Mouse (Mus musculus): Measurements from ENCODE around the gene E330014E10Rik.
"Not testable (repeated sequence)": the region's sequence is repeated elsewhere in the genome, so short reads cannot be mapped to it uniquely, and the experiment has no call there.

The E330014E10Rik gene

GRCm38 (mm10) chr5:95775690-95776089 lies at the start of gene E330014E10Rik:
Gene E330014E10Rik (plus strand): TSS chr5:95775990.
- DNase-seq (ENCODE audit: low read depth in 1 of 2, low spot score in 2 of 2), result not testable (repeated sequence)

- DNase-seq (ENCODE audit: low read depth in 1 of 2, low spot score in 2 of 2), result not testable (repeated sequence)
Observed at GRCm38 (mm10) chr5:95736073-95736472, 39.7 kb upstream of the E330014E10Rik start, which contains the start of gene Gm7978. Gene Gm7978 (minus strand): TSS chr5:95736173.

GRCm38 (mm10) chr5:95741714-95742113 lies 34.1 kb upstream of the E330014E10Rik start, which contains the start of gene Gm7982:
Gene Gm7982 (plus strand): TSS chr5:95742014.
- not testable (repeated sequence) for DNase-seq (ENCODE audit: low read depth in 1 of 2, low spot score in 2 of 2)

GRCm38 (mm10) chr5:95810841-95811240 lies 35.1 kb downstream of the E330014E10Rik start:
- not testable (repeated sequence) for DNase-seq (ENCODE audit: low read depth in 1 of 2, low spot score in 2 of 2)

GRCm38 (mm10) chr5:95836580-95836979 lies 60.8 kb downstream of the E330014E10Rik start:
- no peak for DNase-seq (ENCODE audit: low read depth in 1 of 2, low spot score in 2 of 2)

GRCm38 (mm10) chr5:95854030-95854429 lies 78.2 kb downstream of the E330014E10Rik start:
- DNase-seq (ENCODE audit: low read depth in 1 of 2, low spot score in 2 of 2), result no peak

Data from monocyte, adult 2 months (primary cell).